9 mouse cellular contexts compared by ENCODE assay signal in the genomic region with DNA sequence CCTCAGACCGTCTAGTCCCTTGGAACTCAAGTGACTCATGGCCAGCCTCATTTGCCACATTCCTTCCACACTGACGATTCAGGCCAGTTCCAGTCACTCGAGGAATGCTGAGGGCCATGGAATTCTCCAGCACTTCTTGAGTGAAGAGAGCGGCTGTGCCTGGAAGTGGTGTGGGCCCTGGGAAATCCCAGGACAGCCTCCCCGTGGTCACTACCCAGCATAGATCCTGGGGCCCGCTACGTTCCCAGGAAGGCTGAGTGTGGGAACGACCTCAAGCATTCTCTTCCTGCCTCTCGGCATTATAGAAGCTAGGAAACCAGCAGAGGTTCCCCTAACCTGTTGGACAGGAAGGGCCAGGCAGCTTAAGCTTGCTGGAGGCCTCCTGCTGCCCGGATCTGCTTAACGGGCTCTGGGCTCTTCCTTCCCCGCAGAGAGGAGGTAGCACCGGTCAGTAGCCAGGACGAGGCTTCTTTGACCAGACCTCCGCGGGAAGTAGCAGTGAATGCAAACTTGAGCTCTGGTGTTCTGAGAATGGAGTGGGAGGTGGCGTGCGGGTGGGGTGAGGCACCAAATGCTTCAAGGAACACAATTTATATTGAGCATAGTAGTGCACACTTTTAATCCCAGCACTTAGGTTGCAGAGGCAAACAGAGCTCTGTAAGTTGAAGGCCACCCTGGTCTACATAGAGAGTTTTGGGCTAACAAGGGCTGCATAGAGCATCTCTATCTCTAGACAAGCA.
DNase-seq lines count a peak whose midpoint lies in the region; ATAC-seq and TF ChIP-seq lines count a peak whose summit lies in the region.
"Had no signal": no experiment of that assay in that cellular context is flagged by ENCODE, and none has a peak within 500 bp of the region (broad histone marks: within the 10 kb centered on the region; RNA-seq: fewer than 3 reads in every experiment).

No protein-coding gene starts in this region.

- no peak for TF ChIP-seq CTCF in kidney, adult 2 months (conservative IDR thresholded peaks at IDR 0.05; ENCODE audit: insufficient read depth, insufficient read length, low read depth, low read length)

- no peak overlapping the region for H3K4me2 ChIP-seq in hindbrain, embryonic 11.5 days (replicated peaks; ENCODE audit: low read depth, low read length)
- no peak overlapping the region; the same call in 1 of the 2 replicates for H3K4me2 ChIP-seq in hindbrain, embryonic 12.5 days (replicated peaks)
- H3K4me2 ChIP-seq in lung, embryonic 16.5 days (ENCODE audit: low read depth, low read length) = peak overlapping the region; percentile 37
- H3K4me2 ChIP-seq: hindbrain, embryonic 15.5 days had no signal

- ATAC-seq in hindbrain, embryonic 11.5 days (ENCODE audit: low FRiP score) = no peak
- no peak for ATAC-seq in hindbrain, embryonic 12.5 days (ENCODE audit: low FRiP score)
- peak; percentile 77 for ATAC-seq in lung, embryonic 16.5 days (ENCODE audit: low read depth)
- ATAC-seq in monocyte, adult 5-6 weeks (replicated peaks; ENCODE audit: insufficient number of reproducible peaks, low FRiP score, low TSS enrichment, poor library complexity, severe bottlenecking) = no peak

- peak; percentile 16 for DNase-seq in hindbrain, embryonic 11.5 days (ENCODE audit: low spot score)
- DNase-seq in embryo, embryonic 11 days = peak; percentile 45
- DNase-seq in kidney, adult 2 months = peak; percentile 18
- peak; percentile 32 for DNase-seq in urinary bladder, postnatal 25 days (ENCODE audit: low spot score)
- no peak for DNase-seq in spleen, postnatal 14 days (ENCODE audit: low spot score in 2 of 2)

- no peaks in the 10 kb centered on the region for H3K27me3 ChIP-seq in hindbrain, embryonic 11.5 days (ENCODE audit: control insufficient read depth, insufficient read depth, low read length)
- no peaks in the 10 kb centered on the region; the same call in 1 of the 2 replicates for H3K27me3 ChIP-seq in hindbrain, embryonic 12.5 days
- H3K27me3 ChIP-seq in kidney, adult 2 months (replicated peaks; ENCODE audit: control insufficient read depth, insufficient read depth, low read length) = no peaks in the 10 kb centered on the region
- no peaks in the 10 kb centered on the region for H3K27me3 ChIP-seq in lung, embryonic 16.5 days (ENCODE audit: control insufficient read depth, insufficient read depth, low read depth, low read length)
- H3K27me3 ChIP-seq: hindbrain, embryonic 15.5 days had no signal

- H3K9me3 ChIP-seq in hindbrain, embryonic 11.5 days (ENCODE audit: control insufficient read depth, low read length) = no peaks in the 10 kb centered on the region
- H3K9me3 ChIP-seq in hindbrain, embryonic 12.5 days (replicated peaks) = no peaks in the 10 kb centered on the region
- no peaks in the 10 kb centered on the region for H3K9me3 ChIP-seq in lung, embryonic 16.5 days (ENCODE audit: control insufficient read depth, low read length)
- H3K9me3 ChIP-seq: hindbrain, embryonic 15.5 days had no signal

- no peaks in the 10 kb centered on the region for H3K4me1 ChIP-seq in hindbrain, embryonic 11.5 days (replicated peaks; ENCODE audit: control insufficient read depth, insufficient read depth, low read length)
- H3K4me1 ChIP-seq in hindbrain, embryonic 12.5 days = peaks cover 5% of the 10 kb centered on the region; the same call in 1 of the 2 replicates
- no peaks in the 10 kb centered on the region for H3K4me1 ChIP-seq in kidney, adult 2 months (ENCODE audit: control insufficient read depth, insufficient read depth, low read length)
- peaks cover 8% of the 10 kb centered on the region; the same call in 1 of the 2 replicates for H3K4me1 ChIP-seq in lung, embryonic 16.5 days (replicated peaks; ENCODE audit: control insufficient read depth, insufficient read depth, low read length)
- H3K4me1 ChIP-seq: hindbrain, embryonic 15.5 days had no signal

- no peak overlapping the region for H3K27ac ChIP-seq in hindbrain, embryonic 11.5 days (ENCODE audit: low read depth, low read length)
- no peak overlapping the region for H3K27ac ChIP-seq in hindbrain, embryonic 12.5 days
- no peak overlapping the region for H3K27ac ChIP-seq in kidney, adult 2 months (ENCODE audit: insufficient read depth, low read depth, low read length)
- peak overlapping the region; percentile 73 for H3K27ac ChIP-seq in lung, embryonic 16.5 days (ENCODE audit: low read length)
- H3K27ac ChIP-seq: hindbrain, embryonic 15.5 days had no signal

- H3K9ac ChIP-seq in hindbrain, embryonic 11.5 days (ENCODE audit: low read depth, low read length) = no peak overlapping the region
- H3K9ac ChIP-seq in hindbrain, embryonic 12.5 days = no peak overlapping the region
- H3K9ac ChIP-seq in lung, embryonic 16.5 days (ENCODE audit: low read length) = peak overlapping the region; percentile 33
- H3K9ac ChIP-seq: hindbrain, embryonic 15.5 days had no signal

- WGBS in hindbrain, embryonic 11.5 days = 21% methylated on average over 18 of the region's 18 CpGs
- WGBS in hindbrain, embryonic 12.5 days = 19% methylated on average over 18 of the region's 18 CpGs
- 21% methylated on average over 18 of the region's 18 CpGs for WGBS in kidney, adult 2 months
- 16% methylated on average over 18 of the region's 18 CpGs for WGBS in lung, embryonic 16.5 days

- no peak for TF ChIP-seq POLR2A in kidney, adult 2 months (IDR thresholded peaks at IDR 0.05; ENCODE audit: low read depth, low read length)

- H3K4me3 ChIP-seq in hindbrain, embryonic 11.5 days (ENCODE audit: low read depth, low read length) = no peak overlapping the region
- no peak overlapping the region for H3K4me3 ChIP-seq in hindbrain, embryonic 12.5 days
- no peak overlapping the region for H3K4me3 ChIP-seq in kidney, adult 2 months (ENCODE audit: insufficient read depth, low read depth, low read length)
- H3K4me3 ChIP-seq in lung, embryonic 16.5 days (ENCODE audit: low read length) = no peak overlapping the region
- H3K4me3 ChIP-seq: hindbrain, embryonic 15.5 days had no signal

- no peaks in the 10 kb centered on the region for H3K36me3 ChIP-seq in hindbrain, embryonic 11.5 days (ENCODE audit: control insufficient read depth, insufficient read depth, low read length)
- no peaks in the 10 kb centered on the region for H3K36me3 ChIP-seq in hindbrain, embryonic 12.5 days
- H3K36me3 ChIP-seq in kidney, adult 2 months (ENCODE audit: control insufficient read depth, insufficient read depth, low read length) = no peaks in the 10 kb centered on the region
- no peaks in the 10 kb centered on the region for H3K36me3 ChIP-seq in lung, embryonic 16.5 days (ENCODE audit: control insufficient read depth, insufficient read depth, low read length)
- H3K36me3 ChIP-seq: hindbrain, embryonic 15.5 days had no signal

Comparison
In these comparisons a context has a peak if more than half of its experiments do, and no peak if none do; other contexts are left out.
1. DNase-seq: peak in hindbrain, embryonic 11.5 days (single experiment), embryo, embryonic 11 days (single experiment), kidney, adult 2 months (single experiment) and urinary bladder, postnatal 25 days (single experiment); none in spleen, postnatal 14 days (0 of 2).